Mouse (Mus musculus): ENCODE data around the gene Gm5129. TPM values are rescaled to one million over a fixed set of nuclear protein-coding genes. Genes with fewer than 3 reads are reported as not detected.
A peak's percentile ranks its signal among the peaks of the same experiment; 100 is the strongest.
"Not testable (repeated sequence)": the region's sequence is repeated elsewhere in the genome, so short reads cannot be mapped to it uniquely, and the experiment has no call there.

Gm5129 gene
- polyA plus RNA-seq (2016; fragmentation: Nextera tagmentation; extraction: Ambion mirVana) = not detected in 2 replicates

DNA sequence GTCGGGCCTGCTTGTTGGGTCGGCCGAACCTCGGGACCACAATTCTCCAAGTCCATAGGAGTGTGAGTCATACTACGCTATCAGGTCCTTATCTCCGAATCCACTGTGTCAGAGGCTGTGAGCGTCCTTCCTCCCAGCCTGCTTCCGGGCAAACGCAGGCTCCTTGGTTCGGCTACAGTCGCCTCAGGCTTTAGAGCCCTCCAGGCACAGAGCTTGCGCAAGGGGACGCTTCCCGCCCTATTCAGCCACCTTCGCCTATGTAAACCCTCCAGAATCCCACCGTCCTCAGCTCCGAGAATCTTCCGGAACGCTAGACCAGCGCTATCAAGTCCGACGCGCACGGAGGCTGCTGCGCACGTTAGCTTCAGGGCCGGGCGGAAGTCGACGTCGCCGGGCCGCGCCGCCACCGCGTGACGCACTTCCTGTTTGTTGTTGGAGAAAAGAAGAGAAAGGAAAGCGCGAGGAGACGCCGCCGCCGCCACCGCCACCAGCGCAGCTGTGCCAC, at the start of gene Gm5129, which contains the start of gene Dnajb6:
TSS of gene Gm5129 (minus strand) at position 380 of the 505 bp plus-strand sequence.
TSS of gene Dnajb6 (plus strand) at position 132 of the 505 bp plus-strand sequence.
- Histone ChIP-seq H3K9me3 (replicated peaks) (no peaks in the 10 kb centered on the region), H3K27ac (ENCODE audit: poor library complexity, severe bottlenecking) (peak within 1 kb of the TSS; percentile 95), H3K9ac (peak within 1 kb of the TSS; percentile 92), H3K4me2 (peak within 1 kb of the TSS; percentile 91), H3K4me3 (peak within 1 kb of the TSS; percentile 78), H3K27me3 (replicated peaks) (no peaks in the 10 kb centered on the region), H3K4me1 (replicated peaks) (peaks cover 31% of the 10 kb centered on the region), H3K36me3 (no peaks in the 10 kb centered on the region)
- peak; percentile 92 for ATAC-seq (ENCODE audit: insufficient number of reproducible peaks, low FRiP score)
- under 1% methylated on average over 46 of the region's 46 CpGs for WGBS

GRCm38 (mm10) chr5:29784906-29785305, 49.2 kb upstream of the Gm5129 start:
- not testable (repeated sequence) for H3K4me3 ChIP-seq; H3K4me2 ChIP-seq; H3K27me3 ChIP-seq (replicated peaks); H3K9ac ChIP-seq; H3K27ac ChIP-seq (ENCODE audit: poor library complexity, severe bottlenecking); H3K4me1 ChIP-seq (replicated peaks); ATAC-seq (ENCODE audit: insufficient number of reproducible peaks, low FRiP score); H3K9me3 ChIP-seq (replicated peaks)
- peaks cover 23% of the 10 kb centered on the region for H3K36me3 ChIP-seq
- WGBS = 87% methylated on average over 10 of the region's 13 CpGs

GRCm38 (mm10) chr5:29782261-29782660, 46.5 kb upstream of the Gm5129 start:
- H3K27ac ChIP-seq (ENCODE audit: poor library complexity, severe bottlenecking) = no peak overlapping the region
- WGBS = 91% methylated on average over 3 of the region's 3 CpGs
- ATAC-seq (ENCODE audit: insufficient number of reproducible peaks, low FRiP score) = no peak
- H3K27me3 ChIP-seq (replicated peaks) = no peaks in the 10 kb centered on the region
- no peaks in the 10 kb centered on the region for H3K9me3 ChIP-seq (replicated peaks)
- H3K4me1 ChIP-seq (replicated peaks) = no peaks in the 10 kb centered on the region
- peaks cover 39% of the 10 kb centered on the region for H3K36me3 ChIP-seq
- H3K4me2 ChIP-seq = no peak overlapping the region
- no peak overlapping the region for H3K9ac ChIP-seq
- H3K4me3 ChIP-seq = no peak overlapping the region

DNA sequence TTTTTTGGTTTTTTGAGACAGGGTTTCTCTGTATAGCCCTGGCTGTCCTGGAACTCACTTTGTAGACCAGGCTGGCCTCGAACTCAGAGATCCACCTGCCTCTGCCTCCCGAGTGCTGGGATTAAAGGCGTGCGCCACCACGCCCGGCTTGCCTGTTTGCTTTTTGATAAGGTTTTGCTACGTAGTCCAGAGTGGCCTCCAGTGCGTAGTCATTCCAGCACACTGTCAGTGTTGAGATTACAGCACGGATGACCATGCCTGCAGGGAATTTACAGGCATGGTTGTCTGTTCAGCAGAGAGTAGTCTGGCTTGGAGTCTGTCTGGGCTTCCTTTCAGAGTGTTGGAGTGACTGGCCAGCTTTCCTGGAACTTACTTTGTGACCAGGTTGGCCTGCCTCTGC, 44.0 kb upstream of the Gm5129 start:
- H3K27me3 ChIP-seq (replicated peaks); H3K9ac ChIP-seq; ATAC-seq (ENCODE audit: insufficient number of reproducible peaks, low FRiP score); H3K4me2 ChIP-seq; H3K9me3 ChIP-seq (replicated peaks); H3K4me3 ChIP-seq; H3K27ac ChIP-seq (ENCODE audit: poor library complexity, severe bottlenecking): not testable (repeated sequence)
- H3K36me3 ChIP-seq = peaks cover 39% of the 10 kb centered on the region
- H3K4me1 ChIP-seq (replicated peaks) = peaks cover 13% of the 10 kb centered on the region
- WGBS = 71% methylated on average over 9 of the region's 9 CpGs

DNA sequence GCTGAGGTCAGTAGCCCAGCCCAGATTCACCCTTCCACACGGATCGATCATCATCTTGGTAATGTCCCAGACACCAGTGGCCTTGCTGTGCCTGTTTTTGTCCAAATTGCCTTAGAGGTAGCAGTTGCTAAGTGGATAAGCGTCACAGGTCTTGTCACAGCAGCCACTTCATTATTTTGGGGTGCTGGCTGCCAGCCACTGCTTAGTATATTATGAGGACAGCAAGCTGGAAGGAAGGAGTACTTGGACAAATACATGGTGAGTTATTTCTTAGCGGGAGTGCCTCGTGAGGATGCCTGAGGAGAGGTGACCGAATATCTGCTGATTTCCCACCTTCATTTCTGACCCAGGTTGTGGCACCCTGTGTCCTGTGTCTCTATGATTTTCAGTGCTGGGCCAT, 42.3 kb upstream of the Gm5129 start:
- no peak overlapping the region for H3K27ac ChIP-seq (ENCODE audit: poor library complexity, severe bottlenecking)
- H3K9me3 ChIP-seq (replicated peaks) = no peaks in the 10 kb centered on the region
- peaks cover 40% of the 10 kb centered on the region for H3K36me3 ChIP-seq
- ATAC-seq (ENCODE audit: insufficient number of reproducible peaks, low FRiP score) = no peak
- H3K4me1 ChIP-seq (replicated peaks) = peaks cover 19% of the 10 kb centered on the region
- no peak overlapping the region for H3K9ac ChIP-seq
- 91% methylated on average over 6 of the region's 6 CpGs for WGBS
- no peak overlapping the region for H3K4me3 ChIP-seq
- H3K27me3 ChIP-seq (replicated peaks) = no peaks in the 10 kb centered on the region
- H3K4me2 ChIP-seq = no peak overlapping the region

DNA sequence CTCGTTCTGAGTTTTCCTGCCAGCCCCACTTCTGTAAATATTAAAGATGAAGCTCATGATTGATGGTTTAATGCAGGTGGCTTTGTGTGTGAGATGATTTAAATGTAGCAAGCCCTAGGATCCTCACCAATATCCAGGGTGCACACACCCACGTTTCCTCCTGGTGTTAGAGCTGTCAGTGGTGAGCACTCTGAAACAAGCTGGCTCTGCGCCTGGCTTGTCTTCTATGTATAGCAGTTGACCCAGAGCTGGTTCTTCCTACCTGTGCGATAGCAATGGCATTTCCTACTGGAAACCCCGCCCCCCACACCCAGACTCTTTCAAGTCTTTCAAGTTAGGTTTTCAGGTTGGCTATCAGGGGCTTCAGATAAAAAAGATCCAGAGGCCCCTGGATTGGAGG, 39.7 kb upstream of the Gm5129 start:
- H3K4me1 ChIP-seq (replicated peaks) = peaks cover 36% of the 10 kb centered on the region
- H3K27me3 ChIP-seq (replicated peaks) = no peaks in the 10 kb centered on the region
- no peak overlapping the region; the same call in 1 of the 2 replicates for H3K27ac ChIP-seq (ENCODE audit: poor library complexity, severe bottlenecking)
- H3K4me2 ChIP-seq = no peak overlapping the region
- ATAC-seq (ENCODE audit: insufficient number of reproducible peaks, low FRiP score) = no peak
- H3K36me3 ChIP-seq = peaks cover 34% of the 10 kb centered on the region
- no peak overlapping the region for H3K9ac ChIP-seq
- H3K9me3 ChIP-seq (replicated peaks) = no peaks in the 10 kb centered on the region
- 64% methylated on average over 5 of the region's 5 CpGs for WGBS
- H3K4me3 ChIP-seq = no peak overlapping the region

GRCm38 (mm10) chr5:29773460-29774150, 37.9 kb upstream of the Gm5129 start:
- Histone ChIP-seq H3K9ac (no peak overlapping the region), H3K4me2 (no peak overlapping the region), H3K27me3 (replicated peaks) (no peaks in the 10 kb centered on the region), H3K4me1 (replicated peaks) (peaks cover 36% of the 10 kb centered on the region), H3K36me3 (peaks cover 29% of the 10 kb centered on the region), H3K27ac (ENCODE audit: poor library complexity, severe bottlenecking) (no peak overlapping the region), H3K9me3 (replicated peaks) (no peaks in the 10 kb centered on the region), H3K4me3 (no peak overlapping the region)
- WGBS = 86% methylated on average over 13 of the region's 13 CpGs
- no peak for ATAC-seq (ENCODE audit: insufficient number of reproducible peaks, low FRiP score)

DNA sequence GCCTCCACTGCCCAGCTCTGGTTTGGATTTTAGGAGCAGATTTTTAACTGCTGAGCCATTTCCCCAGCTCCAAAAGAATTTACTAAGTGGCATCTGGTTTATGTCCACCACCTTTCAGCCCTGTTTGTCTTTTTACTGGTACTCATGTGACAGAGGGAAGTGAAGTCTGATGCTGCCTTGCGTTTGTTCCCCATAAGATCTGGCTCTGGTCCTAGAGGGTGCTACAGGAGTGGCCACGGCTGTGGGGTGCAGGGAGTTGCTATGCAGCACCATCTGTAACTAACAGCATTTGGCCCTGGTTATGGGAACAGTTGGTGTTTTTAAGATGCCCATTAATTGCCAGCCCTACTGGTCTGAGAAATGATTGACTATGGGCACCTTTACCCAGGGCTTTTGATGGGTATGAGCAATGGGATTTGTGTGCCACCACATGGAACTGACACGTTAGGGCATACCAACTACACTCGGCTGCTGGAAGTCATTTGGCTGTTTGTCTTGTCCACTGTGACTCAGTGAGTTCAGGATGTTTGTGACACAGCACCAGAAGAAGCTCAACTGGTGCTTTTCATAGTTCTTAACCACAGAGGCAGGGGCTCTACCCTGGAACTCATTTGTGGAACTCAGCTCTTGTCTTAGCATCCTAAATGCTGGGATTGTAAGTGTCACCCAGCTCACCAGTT, 37.1 kb upstream of the Gm5129 start:
- peaks cover 27% of the 10 kb centered on the region for H3K36me3 ChIP-seq
- H3K27me3 ChIP-seq (replicated peaks) = no peaks in the 10 kb centered on the region
- peak overlapping the region; percentile 70; the same call in 1 of the 2 replicates for H3K27ac ChIP-seq (ENCODE audit: poor library complexity, severe bottlenecking)
- H3K4me3 ChIP-seq = no peak overlapping the region
- ATAC-seq (ENCODE audit: insufficient number of reproducible peaks, low FRiP score) = no peak
- no peaks in the 10 kb centered on the region for H3K9me3 ChIP-seq (replicated peaks)
- 61% methylated on average over 4 of the region's 4 CpGs for WGBS
- H3K4me1 ChIP-seq (replicated peaks) = peaks cover 36% of the 10 kb centered on the region
- H3K9ac ChIP-seq = no peak overlapping the region
- 0 out of 2 replicates have a peak overlapping the region, but pooled peaks have one; percentile 10 for H3K4me2 ChIP-seq

DNA sequence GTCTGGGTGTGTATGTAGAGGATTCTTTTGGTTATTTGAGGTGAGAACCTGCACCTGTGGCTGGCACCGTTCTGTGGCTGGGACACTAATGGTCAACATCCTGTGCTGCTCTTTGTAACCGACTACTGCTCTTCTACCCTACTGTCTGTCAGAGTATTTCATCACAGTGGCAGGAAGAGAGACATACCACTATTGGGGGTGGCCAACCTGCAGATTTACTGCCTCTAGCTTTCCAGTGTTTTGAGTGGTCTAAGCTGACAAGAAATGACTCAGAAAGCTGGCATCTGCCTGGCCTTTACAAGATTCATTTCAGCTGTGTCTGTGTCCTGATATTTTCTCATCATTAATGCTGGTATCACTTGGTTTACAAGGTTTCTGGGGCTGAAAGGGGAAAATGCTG, 36.3 kb upstream of the Gm5129 start:
- H3K9me3 ChIP-seq (replicated peaks) = no peaks in the 10 kb centered on the region
- H3K4me1 ChIP-seq (replicated peaks) = peaks cover 36% of the 10 kb centered on the region
- no peak overlapping the region for H3K9ac ChIP-seq
- H3K27ac ChIP-seq (ENCODE audit: poor library complexity, severe bottlenecking) = peak overlapping the region; percentile 70; the same call in 1 of the 2 replicates
- H3K4me2 ChIP-seq = 0 out of 2 replicates have a peak overlapping the region, but pooled peaks have one; percentile 10
- H3K4me3 ChIP-seq = no peak overlapping the region
- peaks cover 29% of the 10 kb centered on the region for H3K36me3 ChIP-seq
- WGBS = 48% methylated on average over 2 of the region's 2 CpGs
- ATAC-seq (ENCODE audit: insufficient number of reproducible peaks, low FRiP score) = 0 out of 2 replicates have a peak, but pooled peaks have one; percentile 27
- H3K27me3 ChIP-seq (replicated peaks) = no peaks in the 10 kb centered on the region

DNA sequence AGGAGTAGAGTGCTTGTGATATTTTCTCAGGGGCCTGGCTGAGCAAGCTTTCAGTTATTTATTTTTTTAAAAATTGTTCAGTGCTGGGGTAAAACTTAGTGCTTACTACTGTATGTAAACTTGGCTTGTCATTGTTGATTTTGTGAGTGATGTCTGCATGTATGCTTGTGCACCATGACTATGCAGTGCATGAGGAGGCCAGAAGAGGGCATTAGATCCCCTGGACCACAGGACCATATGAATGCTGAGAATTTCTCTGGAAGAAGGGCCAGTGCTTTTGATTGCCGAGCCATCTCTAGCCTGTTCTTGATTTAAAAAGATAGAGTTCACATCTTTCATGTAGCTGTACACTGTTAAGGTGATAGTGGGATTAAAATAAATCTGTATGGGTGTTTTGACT, 35.2 kb upstream of the Gm5129 start:
- no peak overlapping the region for H3K9ac ChIP-seq
- WGBS = 85% methylated on average over 1 of the region's 1 CpGs
- peaks cover 35% of the 10 kb centered on the region for H3K4me1 ChIP-seq (replicated peaks)
- H3K4me3 ChIP-seq = no peak overlapping the region
- no peaks in the 10 kb centered on the region for H3K27me3 ChIP-seq (replicated peaks)
- no peak overlapping the region for H3K27ac ChIP-seq (ENCODE audit: poor library complexity, severe bottlenecking)
- H3K9me3 ChIP-seq (replicated peaks) = no peaks in the 10 kb centered on the region
- peaks cover 30% of the 10 kb centered on the region for H3K36me3 ChIP-seq
- H3K4me2 ChIP-seq = no peak overlapping the region
- ATAC-seq (ENCODE audit: insufficient number of reproducible peaks, low FRiP score) = no peak

DNA sequence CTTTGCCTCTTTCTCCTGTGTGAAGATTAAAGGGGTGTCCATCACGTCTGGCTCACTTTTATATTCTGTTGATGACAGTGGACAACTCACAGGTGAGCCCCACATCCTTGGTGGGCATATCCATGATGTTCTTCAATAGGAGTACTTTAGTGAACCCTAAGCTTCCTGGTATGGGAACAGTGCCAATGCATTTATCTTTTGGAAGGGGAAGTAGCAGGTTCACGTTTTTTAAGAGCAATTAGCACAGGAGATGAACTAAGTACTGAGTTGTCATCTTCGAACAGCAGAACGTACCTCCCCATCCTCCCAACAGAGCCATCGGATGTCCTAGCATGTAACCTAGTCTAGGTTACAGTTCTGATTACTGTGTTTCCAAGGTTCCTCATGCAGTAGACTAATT, 23.6 kb upstream of the Gm5129 start:
- peaks cover 74% of the 10 kb centered on the region for H3K36me3 ChIP-seq

More for the DNA sequence above, 23.6 kb upstream of the Gm5129 start:
- H3K27me3 ChIP-seq (replicated peaks) = no peaks in the 10 kb centered on the region
- no peak overlapping the region for H3K27ac ChIP-seq (ENCODE audit: poor library complexity, severe bottlenecking)
- H3K9me3 ChIP-seq (replicated peaks) = no peaks in the 10 kb centered on the region
- no peak overlapping the region for H3K4me3 ChIP-seq
- H3K9ac ChIP-seq = no peak overlapping the region
- no peak for ATAC-seq (ENCODE audit: insufficient number of reproducible peaks, low FRiP score)
- H3K4me1 ChIP-seq (replicated peaks) = peaks cover 3% of the 10 kb centered on the region; the same call in 1 of the 2 replicates
- no peak overlapping the region for H3K4me2 ChIP-seq
- 71% methylated on average over 5 of the region's 5 CpGs for WGBS
